Mouse (Mus musculus) G1E (cell line): ENCODE data around the gene Pip5k1b.

Experiments used
- CTCF ChIP-seq: IDR thresholded peaks from 2 replicates; pipeline ENCODE4 v1.5.1; 2012; ENCODE audit warnings: low read depth, low read length, inconsistent platforms, mixed read lengths
- GATA1 ChIP-seq: IDR thresholded peaks from 2 replicates; pipeline ENCODE4 v1.6.1; 2012; ENCODE audit warnings: borderline replicate concordance, low read length, inconsistent platforms, mixed read lengths
- POLR2AphosphoS5 ChIP-seq: IDR thresholded peaks from 2 replicates; pipeline ENCODE4 v1.6.1; 2012; ENCODE audit warnings: low read depth, low read length, inconsistent platforms; ENCODE audit not compliant: insufficient replicate concordance
- TAL1 ChIP-seq: conservative IDR thresholded peaks from 2 replicates; pipeline ENCODE4 v1.6.1; 2012; ENCODE audit warnings: low read depth, low read length, inconsistent platforms, mixed read lengths

DNA sequence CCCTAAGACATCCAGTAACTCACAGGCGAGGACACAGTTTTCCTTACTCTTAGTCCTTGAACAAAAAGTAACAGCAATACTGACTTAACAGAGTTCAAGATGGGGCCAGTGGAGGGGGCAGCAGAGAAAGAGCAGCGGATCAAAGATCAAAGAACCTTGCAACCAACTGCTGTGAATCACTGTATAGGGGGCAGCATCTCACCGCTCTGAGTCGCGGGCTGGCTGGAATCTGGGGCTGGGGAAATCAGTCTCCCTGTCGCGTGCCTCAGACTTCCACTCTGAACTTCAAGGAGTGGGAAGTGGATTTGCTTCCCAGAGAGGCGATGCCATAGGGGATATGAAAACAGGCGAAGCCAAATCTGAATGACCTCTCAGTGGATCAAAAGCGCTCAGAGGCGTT lies 1.8 kb upstream of the Pip5k1b start:
- TF ChIP-seq TAL1 (no peak), CTCF (no peak), GATA1 (no peak), POLR2AphosphoS5 (no peak)
